Mouse (Mus musculus) forebrain, embryonic 13.5 days (tissue): Measurements from ENCODE around the gene Tepp. TPM values are rescaled to one million over a fixed set of nuclear protein-coding genes. Genes with fewer than 3 reads are reported as not detected.

ENCODE experiments used
- ATAC-seq: fragments of 200-750 bp; cut with Nextera tagmentation; 2 replicates; pipeline ENCODE4 v1.8.0; 2017
- H3K27ac ChIP-seq: fragments of 300-500 bp; sonication (generic); 2 replicates; pipeline ENCODE4 v1.5.1; 2015; ENCODE audit warnings: inconsistent platforms, mild to moderate bottlenecking, moderate library complexity
- H3K27me3 ChIP-seq: fragments of 300-500 bp; sonication (generic); 2 replicates; pipeline ENCODE4 v1.6.1; 2015; ENCODE audit warnings: mild to moderate bottlenecking, inconsistent platforms
- H3K36me3 ChIP-seq: fragments of 300-500 bp; sonication (generic); 2 replicates; pipeline ENCODE4 v1.6.1; 2015; ENCODE audit warnings: mild to moderate bottlenecking, inconsistent platforms; ENCODE audit not compliant: poor library complexity, severe bottlenecking
- H3K4me1 ChIP-seq: fragments of 300-500 bp; sonication (generic); 2 replicates; pipeline ENCODE4 v1.6.1; 2015; ENCODE audit warnings: inconsistent platforms
- H3K4me2 ChIP-seq: fragments of 300-500 bp; sonication (generic); 2 replicates; pipeline ENCODE4 v1.6.1; 2015; ENCODE audit warnings: inconsistent platforms, mild to moderate bottlenecking, moderate library complexity
- H3K4me3 ChIP-seq: fragments of 300-500 bp; sonication (generic); 2 replicates; pipeline ENCODE4 v1.5.1; 2015; ENCODE audit warnings: mild to moderate bottlenecking, inconsistent platforms
- H3K9ac ChIP-seq: fragments of 300-500 bp; sonication (generic); 2 replicates; pipeline ENCODE4 v1.6.1; 2015; ENCODE audit warnings: mild to moderate bottlenecking, inconsistent platforms
- H3K9me3 ChIP-seq: fragments of 300-500 bp; sonication (generic); replicated peaks from 2 replicates; pipeline ENCODE4 v1.6.1; 2016; ENCODE audit warnings: inconsistent platforms
- WGBS: fragments of 180-500 bp; shearing (Covaris S2); methylation state at CpG from one replicate; pipeline ENCODE4 v1.1.7; 2015; 5-methylcytosine and 5-hydroxymethylcytosine counted together
- polyA plus RNA-seq: library from polyadenylated mRNA; unstranded; fragments of >200 nt; fragmentation: Nextera tagmentation; extraction: Ambion mirVana; gene quantifications from 2 replicates; pipeline ENCODE4 v1.2.1, GENCODE M21; 2015

The Tepp gene
- polyA plus RNA-seq, 1 experiment from 2014 or later, result 0.39 TPM

DNA sequence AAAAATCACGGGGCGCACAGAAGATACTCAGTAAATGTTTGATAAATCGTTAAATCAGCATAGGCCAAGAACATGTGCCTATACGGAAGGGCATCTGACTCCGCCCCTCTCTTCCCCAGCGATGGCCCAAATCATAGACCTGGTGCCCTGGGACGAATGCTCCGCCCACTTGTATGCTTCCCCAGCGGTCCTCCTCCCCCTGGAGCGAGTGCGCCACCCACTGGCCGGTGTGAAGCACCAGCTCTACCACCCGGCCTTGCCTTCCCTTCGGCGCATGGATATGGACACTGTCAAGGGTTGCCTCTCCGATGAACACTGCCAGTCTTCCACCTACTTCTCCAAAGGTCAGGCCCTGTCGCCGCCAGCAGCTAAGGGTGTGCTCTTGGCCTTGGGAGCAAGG is 2.5 kb downstream of the Tepp start:
- Histone ChIP-seq H3K4me3 (no peak overlapping the region), H3K4me2 (no peak overlapping the region), H3K27ac (no peak overlapping the region), H3K27me3 (0 out of 2 replicates have a peak, but pooled peaks cover 4% of the 10 kb centered on the region), H3K4me1 (peaks cover 13% of the 10 kb centered on the region), H3K9me3 (no peaks in the 10 kb centered on the region), H3K9ac (no peak overlapping the region), H3K36me3 (no peaks in the 10 kb centered on the region)
- no peak for ATAC-seq
- WGBS, result 74% methylated on average over 18 of the region's 18 CpGs

DNA sequence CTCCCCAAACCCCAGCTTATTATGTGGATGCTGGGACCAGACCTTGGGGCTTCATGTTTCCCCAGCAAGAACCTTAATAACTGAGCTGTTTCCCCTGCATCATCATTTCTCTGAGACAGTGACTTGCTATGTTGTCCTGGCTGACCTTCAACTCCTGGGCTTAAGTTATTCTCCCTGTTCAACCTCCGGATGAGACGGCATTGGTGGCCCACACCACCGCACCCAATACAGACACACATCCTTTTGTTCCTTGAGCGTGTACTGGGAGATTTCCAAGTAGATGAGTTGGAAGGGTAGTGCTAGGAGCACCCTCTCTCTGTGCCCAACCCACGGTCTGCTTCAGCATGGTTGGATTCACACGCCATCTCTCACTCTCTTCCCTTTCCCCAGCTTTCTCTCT is 3.5 kb downstream of the Tepp start:
- H3K9me3 ChIP-seq, result no peaks in the 10 kb centered on the region
- no peak overlapping the region for H3K4me3 ChIP-seq
- no peak for ATAC-seq
- 0 out of 2 replicates have a peak, but pooled peaks cover 4% of the 10 kb centered on the region for H3K27me3 ChIP-seq
- H3K9ac ChIP-seq, result no peak overlapping the region
- no peak overlapping the region for H3K27ac ChIP-seq
- no peak overlapping the region for H3K4me2 ChIP-seq
- peaks cover 13% of the 10 kb centered on the region for H3K4me1 ChIP-seq
- 87% methylated on average over 6 of the region's 6 CpGs for WGBS
- H3K36me3 ChIP-seq, result no peaks in the 10 kb centered on the region

DNA sequence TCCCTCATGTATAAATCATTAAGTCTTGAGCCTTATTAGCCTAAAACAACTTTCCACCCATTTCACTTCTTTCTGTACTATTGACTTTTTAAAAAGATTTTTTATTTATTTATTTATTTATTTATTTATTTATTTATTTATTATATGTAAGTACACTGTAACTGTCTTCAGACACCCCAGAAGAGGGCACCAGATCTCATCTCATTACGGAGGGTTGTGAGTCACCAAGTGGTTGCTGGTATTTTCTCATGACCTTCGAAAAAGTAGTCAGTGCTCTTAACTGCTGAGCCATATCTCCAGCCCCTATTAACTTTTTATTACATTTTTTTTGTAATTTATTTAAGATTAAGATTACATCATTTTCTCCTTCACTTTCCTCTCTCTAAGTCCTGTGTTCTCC is 4.3 kb downstream of the Tepp start:
- Histone ChIP-seq H3K9me3 (no peaks in the 10 kb centered on the region), H3K4me3 (no peak overlapping the region), H3K4me2 (no peak overlapping the region), H3K27ac (no peak overlapping the region), H3K27me3 (peaks cover 8% of the 10 kb centered on the region), H3K9ac (no peak overlapping the region), H3K4me1 (peaks cover 13% of the 10 kb centered on the region), H3K36me3 (no peaks in the 10 kb centered on the region)
- no peak for ATAC-seq
- 78% methylated on average over 2 of the region's 2 CpGs for WGBS

DNA sequence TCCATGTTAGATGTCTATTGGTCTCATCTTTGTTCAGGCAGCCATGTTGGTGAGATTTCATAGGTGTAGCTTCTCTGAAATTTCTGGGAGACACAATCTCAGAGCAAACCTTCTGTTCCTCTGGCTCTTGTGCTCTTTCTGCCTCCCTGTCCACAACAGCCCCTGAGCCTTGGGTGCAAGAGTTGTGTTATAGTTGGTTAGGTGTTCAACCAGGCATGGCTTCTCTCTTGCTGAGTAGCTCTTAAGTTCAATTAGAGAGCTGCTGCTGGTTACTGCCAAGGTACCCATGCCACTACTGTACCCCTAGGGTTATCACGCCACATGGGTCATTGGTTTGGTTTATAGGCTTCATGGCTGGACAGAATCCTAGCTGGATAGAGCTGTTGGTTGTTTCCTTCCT is 5.0 kb downstream of the Tepp start:
- H3K4me1 ChIP-seq, result peaks cover 14% of the 10 kb centered on the region
- no peaks in the 10 kb centered on the region for H3K36me3 ChIP-seq
- H3K27me3 ChIP-seq, result peaks cover 11% of the 10 kb centered on the region
- H3K9ac ChIP-seq, result no peak overlapping the region
- H3K4me2 ChIP-seq, result no peak overlapping the region
- no peaks in the 10 kb centered on the region for H3K9me3 ChIP-seq
- no peak overlapping the region for H3K27ac ChIP-seq
- WGBS, result 84% methylated on average over 1 of the region's 1 CpGs
- H3K4me3 ChIP-seq, result no peak overlapping the region
- no peak for ATAC-seq

DNA sequence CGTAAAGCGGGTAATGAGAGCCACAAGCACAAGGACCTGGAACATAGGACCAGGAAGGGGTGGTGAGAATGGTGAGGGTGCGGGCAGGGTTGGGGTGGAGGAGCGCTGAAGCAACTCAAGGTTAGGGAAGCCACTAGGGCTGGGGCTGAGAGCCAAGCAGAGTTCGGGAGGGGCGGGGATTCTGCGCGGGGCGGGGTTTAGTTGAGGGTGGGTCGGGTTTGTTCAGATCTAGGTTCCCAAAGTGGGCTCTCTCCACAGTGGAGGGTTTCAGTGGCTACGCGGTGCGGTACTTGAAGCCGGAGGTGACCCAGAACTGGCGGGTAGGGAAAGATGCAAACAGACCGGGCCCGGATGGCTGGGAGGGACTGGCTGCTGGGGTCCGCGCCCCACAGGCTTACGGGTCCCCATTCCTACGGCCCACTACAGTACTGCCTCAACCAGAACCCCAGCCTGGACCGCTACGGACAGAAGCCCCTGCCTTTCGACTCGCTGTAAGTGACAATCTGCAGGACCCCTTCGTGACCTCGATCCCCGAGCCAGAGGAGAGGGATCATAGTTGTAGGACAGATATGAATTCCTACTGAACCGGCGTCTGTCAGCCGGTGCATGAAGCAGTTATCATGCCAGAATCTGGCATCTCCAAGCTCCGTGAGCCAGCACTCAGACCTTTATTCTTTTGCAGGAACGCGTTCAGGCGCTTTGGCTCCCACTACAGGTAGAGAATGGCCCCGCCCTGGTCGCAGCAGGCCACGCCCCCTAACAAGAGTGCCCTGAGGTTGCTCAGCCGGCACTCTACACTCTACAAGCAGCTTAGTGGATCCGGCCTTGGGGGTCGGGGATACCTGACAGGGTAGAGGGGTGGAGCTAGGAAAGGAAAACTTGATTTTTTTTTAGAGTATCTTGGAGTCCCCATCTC is 10.1 kb downstream of the Tepp start:
- peak overlapping the region; percentile 38 for H3K4me3 ChIP-seq
- H3K9me3 ChIP-seq, result no peaks in the 10 kb centered on the region
- WGBS, result 3% methylated on average over 41 of the region's 41 CpGs
- H3K4me2 ChIP-seq, result peak overlapping the region; percentile 71
- peaks cover 23% of the 10 kb centered on the region for H3K36me3 ChIP-seq
- H3K4me1 ChIP-seq, result peaks cover 21% of the 10 kb centered on the region
- peaks cover 15% of the 10 kb centered on the region for H3K27me3 ChIP-seq
- H3K9ac ChIP-seq, result peak overlapping the region; percentile 57
- no peak overlapping the region for H3K27ac ChIP-seq
- ATAC-seq, result peak; percentile 70

DNA sequence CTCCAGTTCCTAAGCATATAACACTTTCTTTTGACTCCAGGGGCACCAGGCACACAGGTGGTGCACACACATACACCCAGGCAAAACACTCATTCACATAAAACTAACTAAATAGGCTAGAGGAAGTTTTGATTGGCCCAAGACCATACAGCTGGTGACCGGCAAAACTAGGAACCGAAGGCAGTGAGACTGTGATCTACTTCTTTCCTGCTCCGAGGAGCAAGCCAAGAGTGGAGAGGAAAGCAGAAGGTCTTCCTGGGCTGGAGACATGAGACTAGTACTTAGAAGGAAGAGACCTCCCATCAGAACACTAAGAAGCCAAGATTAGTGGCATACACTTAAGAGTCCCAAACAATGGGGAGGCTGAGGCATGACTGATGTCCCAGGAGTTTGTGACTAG is 12.8 kb downstream of the Tepp start:
- H3K27ac ChIP-seq, result no peak overlapping the region
- H3K4me3 ChIP-seq, result no peak overlapping the region
- no peak overlapping the region for H3K4me2 ChIP-seq
- H3K27me3 ChIP-seq, result peaks cover 15% of the 10 kb centered on the region
- H3K9me3 ChIP-seq, result no peaks in the 10 kb centered on the region
- ATAC-seq, result no peak
- WGBS, result 84% methylated on average over 3 of the region's 3 CpGs
- H3K4me1 ChIP-seq, result peaks cover 35% of the 10 kb centered on the region
- H3K36me3 ChIP-seq, result peaks cover 51% of the 10 kb centered on the region
- no peak overlapping the region for H3K9ac ChIP-seq

DNA sequence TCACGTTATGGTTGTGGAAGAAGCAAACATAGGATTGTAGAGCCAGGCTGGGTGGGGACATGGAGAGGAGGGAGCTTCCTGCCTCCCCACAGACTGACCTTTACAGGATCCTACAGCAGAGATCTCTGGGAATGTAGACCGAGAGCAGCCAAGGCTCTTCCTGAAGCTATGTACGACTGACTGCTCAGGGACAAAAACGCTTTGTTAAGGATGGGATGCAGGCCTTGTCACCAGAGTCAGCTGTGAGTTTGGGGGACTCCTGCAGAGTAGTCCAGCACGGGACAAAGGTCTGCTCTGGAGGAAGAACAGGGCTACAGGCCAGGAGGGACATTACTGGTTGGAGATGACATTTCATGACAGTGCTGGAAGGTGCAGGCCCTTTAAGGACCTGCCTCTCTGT is 14.3 kb downstream of the Tepp start:
- Histone ChIP-seq H3K36me3 (peaks cover 65% of the 10 kb centered on the region), H3K4me2 (no peak overlapping the region), H3K9me3 (no peaks in the 10 kb centered on the region), H3K4me1 (peaks cover 39% of the 10 kb centered on the region), H3K27me3 (peaks cover 11% of the 10 kb centered on the region), H3K9ac (no peak overlapping the region), H3K27ac (no peak overlapping the region), H3K4me3 (no peak overlapping the region)
- 34% methylated on average over 5 of the region's 5 CpGs for WGBS
- ATAC-seq, result no peak

DNA sequence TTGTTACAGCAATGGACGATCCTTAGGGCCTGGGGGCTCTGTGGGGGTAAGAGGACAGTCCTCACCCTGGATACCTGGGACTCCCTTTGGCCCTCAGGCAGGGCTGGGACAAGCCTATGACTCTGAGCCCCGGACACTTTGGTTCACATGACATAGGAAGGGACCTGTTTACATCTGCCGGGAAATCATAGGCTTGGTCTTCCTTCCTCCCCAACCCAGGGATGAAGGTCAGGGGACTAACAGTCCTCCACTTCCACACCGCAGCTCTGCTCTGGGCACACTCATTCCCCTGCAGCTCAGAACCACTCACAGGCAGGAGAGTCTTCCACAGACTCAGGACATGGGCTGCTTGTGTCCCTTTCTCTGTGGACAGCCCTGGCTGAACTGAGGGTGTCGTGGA is 16.5 kb downstream of the Tepp start:
- no peak for ATAC-seq
- Histone ChIP-seq H3K36me3 (peaks cover 70% of the 10 kb centered on the region), H3K27me3 (no peaks in the 10 kb centered on the region), H3K4me3 (no peak overlapping the region), H3K4me2 (no peak overlapping the region), H3K9me3 (no peaks in the 10 kb centered on the region), H3K27ac (no peak overlapping the region), H3K9ac (no peak overlapping the region), H3K4me1 (peaks cover 41% of the 10 kb centered on the region)
- WGBS, result 88% methylated on average over 5 of the region's 5 CpGs

DNA sequence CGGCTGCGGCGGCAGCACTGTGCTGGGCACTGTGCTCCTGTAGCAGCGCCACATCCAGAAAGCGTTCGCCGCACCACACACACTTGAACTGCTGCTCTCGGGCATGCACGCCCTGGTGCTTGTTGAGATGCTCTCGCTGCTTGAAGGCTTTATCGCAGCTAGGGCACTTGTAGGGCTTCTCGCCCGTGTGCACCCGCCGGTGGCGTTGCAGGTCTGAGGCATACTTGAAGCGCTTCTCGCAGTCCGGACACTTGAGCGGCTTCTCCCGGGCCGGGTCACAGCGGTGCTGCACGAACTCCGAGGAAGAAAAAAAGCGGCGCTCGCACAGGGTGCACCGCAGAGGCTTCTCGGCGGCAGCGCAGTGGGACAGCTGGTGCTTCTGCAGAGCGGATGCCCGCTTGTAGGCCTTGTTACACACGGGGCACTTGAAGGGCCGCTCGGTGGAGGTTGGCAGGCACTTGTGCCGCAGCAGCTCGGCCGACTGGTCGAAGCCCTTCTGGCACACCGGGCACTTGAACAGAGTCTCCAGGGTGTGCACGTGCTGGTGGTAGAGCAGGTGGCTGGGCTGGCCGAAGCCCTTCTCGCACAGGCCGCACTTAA is 17.6 kb downstream of the Tepp start:
- Histone ChIP-seq H3K4me2 (no peak overlapping the region), H3K36me3 (peaks cover 70% of the 10 kb centered on the region), H3K4me1 (peaks cover 47% of the 10 kb centered on the region), H3K27ac (no peak overlapping the region; the same call in 1 of the 2 replicates), H3K27me3 (no peaks in the 10 kb centered on the region), H3K9me3 (no peaks in the 10 kb centered on the region), H3K9ac (no peak overlapping the region), H3K4me3 (no peak overlapping the region)
- ATAC-seq, result no peak
- WGBS, result 88% methylated on average over 46 of the region's 46 CpGs

DNA sequence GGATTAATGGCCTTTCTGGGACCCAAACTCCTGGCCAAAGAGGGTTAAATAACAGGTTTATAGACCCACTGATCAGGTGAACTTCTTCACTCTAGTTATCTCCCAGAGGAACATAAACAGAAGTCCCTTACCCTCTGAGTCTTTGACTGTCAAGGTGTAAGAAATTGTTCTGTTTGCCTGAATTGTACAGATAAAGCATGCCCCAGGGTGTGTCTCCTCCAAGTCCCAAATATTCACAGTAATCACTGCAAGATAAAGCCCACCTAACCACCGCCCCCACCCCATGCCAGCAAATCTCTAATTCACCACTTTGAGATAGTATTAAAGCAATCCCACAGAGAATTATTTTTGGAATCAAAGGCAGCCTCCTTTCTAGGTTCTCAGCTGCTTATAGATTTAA is 20.0 kb downstream of the Tepp start:
- no peak for ATAC-seq
- WGBS, result 84% methylated on average over 1 of the region's 1 CpGs
- H3K9ac ChIP-seq, result peak overlapping the region; percentile 90
- H3K4me3 ChIP-seq, result peak overlapping the region; percentile 62
- peaks cover 41% of the 10 kb centered on the region for H3K4me1 ChIP-seq
- 0 out of 2 replicates have a peak overlapping the region, but pooled peaks have one; percentile 93 for H3K27ac ChIP-seq
- H3K36me3 ChIP-seq, result peaks cover 64% of the 10 kb centered on the region
- H3K9me3 ChIP-seq, result no peaks in the 10 kb centered on the region
- H3K4me2 ChIP-seq, result peak overlapping the region; percentile 92
- no peaks in the 10 kb centered on the region for H3K27me3 ChIP-seq

DNA sequence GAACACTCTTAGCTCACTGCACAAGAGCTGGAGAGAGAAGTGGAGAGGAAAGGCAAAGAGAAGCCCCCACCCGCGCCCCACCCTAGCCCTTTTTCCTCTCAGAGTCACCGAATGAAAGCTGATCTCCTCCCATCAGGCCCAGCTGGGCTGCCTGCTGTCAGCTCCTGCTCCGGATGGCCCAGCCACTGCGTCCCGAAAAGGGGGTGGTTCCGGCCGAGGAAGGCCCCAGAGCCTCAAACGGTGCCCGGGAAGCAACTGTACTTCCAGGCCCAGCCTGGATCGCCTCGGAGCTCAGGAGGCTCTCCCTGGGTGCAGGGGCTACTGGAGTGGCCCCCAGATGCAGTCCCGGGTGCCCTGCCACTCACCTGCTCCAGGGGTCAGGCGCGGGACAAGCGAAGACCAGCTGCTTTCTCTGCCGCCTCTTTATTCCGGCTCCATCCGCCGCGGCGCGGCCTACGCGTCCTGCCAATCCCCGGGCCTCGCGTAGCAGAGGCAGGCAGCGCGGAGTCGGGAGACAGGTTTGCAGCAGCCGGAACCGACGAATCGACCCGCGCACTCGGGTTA is 20.9 kb downstream of the Tepp start:
- no peaks in the 10 kb centered on the region for H3K27me3 ChIP-seq
- ATAC-seq, result peak; percentile 31
- H3K27ac ChIP-seq, result peak overlapping the region; percentile 93
- H3K36me3 ChIP-seq, result peaks cover 55% of the 10 kb centered on the region
- H3K9ac ChIP-seq, result peak overlapping the region; percentile 90
- under 1% methylated on average over 38 of the region's 38 CpGs for whole genome bisulfite sequencing
- H3K4me1 ChIP-seq, result peaks cover 38% of the 10 kb centered on the region
- H3K9me3 ChIP-seq, result no peaks in the 10 kb centered on the region
- H3K4me3 ChIP-seq, result peak overlapping the region; percentile 62
- peak overlapping the region; percentile 92 for H3K4me2 ChIP-seq

DNA sequence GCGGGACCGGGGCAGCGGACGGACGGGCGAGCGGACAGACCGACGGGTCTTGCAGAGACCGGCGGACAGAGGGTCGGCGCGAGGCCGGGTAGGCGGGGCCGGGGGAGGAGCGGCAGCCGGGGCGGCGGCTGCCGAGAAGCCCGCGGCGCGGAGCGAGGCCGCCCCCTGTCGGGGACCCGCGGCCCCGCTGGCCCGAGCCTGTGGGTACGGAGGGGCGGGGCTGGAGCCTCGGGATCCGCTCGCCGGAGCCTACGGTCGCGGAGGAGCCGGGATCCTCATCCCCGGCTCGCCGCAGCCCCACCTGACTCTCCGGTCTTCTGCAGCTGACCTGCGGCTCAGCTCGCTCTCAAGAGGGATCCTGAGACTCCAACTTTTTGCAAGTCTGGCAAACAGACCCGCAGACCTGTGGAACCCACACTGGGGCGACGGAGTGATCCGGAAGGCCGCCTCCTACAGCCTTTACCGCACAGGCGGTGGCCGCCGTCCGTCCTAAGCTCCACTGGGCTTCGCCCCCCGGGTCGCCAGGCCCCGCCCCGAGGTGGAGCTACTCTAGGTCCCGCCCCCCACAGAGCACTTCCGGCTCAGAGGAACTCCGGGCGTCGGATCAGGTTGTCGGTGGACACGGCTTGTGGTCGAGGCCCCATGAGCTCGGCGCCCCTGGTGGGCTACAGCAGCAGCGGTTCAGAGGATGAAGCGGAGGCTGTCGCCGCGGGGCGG is 21.5 kb downstream of the Tepp start, which contains the start of the genes Zfp319 and Usb1:
Zfp319 (minus strand) TSS at position 231 of the 717 bp plus-strand sequence.
Usb1 (plus strand) TSS at position 565 of the 717 bp plus-strand sequence.
- no peaks in the 10 kb centered on the region for H3K9me3 ChIP-seq
- ATAC-seq, result peak; percentile 93
- H3K4me1 ChIP-seq, result peaks cover 33% of the 10 kb centered on the region
- H3K27me3 ChIP-seq, result no peaks in the 10 kb centered on the region
- under 1% methylated on average over 61 of the region's 80 CpGs for WGBS
- H3K4me3 ChIP-seq, result peak within 1 kb of the TSS; percentile 62
- peaks cover 49% of the 10 kb centered on the region for H3K36me3 ChIP-seq
- peak within 1 kb of the TSS; percentile 92 for H3K4me2 ChIP-seq
- peak within 1 kb of the TSS; percentile 93 for H3K27ac ChIP-seq
- H3K9ac ChIP-seq, result peak within 1 kb of the TSS; percentile 90
